Mouse (Mus musculus): ENCODE measurements around the gene Slc48a1. TPM values are rescaled to one million over a fixed set of nuclear protein-coding genes. Genes with fewer than 3 reads are reported as not detected.
A peak's percentile ranks its signal among the peaks of the same experiment; 100 is the strongest.

Slc48a1 gene
- polyA plus RNA-seq, 1 experiment from 2014 or later: 41.6 TPM

DNA sequence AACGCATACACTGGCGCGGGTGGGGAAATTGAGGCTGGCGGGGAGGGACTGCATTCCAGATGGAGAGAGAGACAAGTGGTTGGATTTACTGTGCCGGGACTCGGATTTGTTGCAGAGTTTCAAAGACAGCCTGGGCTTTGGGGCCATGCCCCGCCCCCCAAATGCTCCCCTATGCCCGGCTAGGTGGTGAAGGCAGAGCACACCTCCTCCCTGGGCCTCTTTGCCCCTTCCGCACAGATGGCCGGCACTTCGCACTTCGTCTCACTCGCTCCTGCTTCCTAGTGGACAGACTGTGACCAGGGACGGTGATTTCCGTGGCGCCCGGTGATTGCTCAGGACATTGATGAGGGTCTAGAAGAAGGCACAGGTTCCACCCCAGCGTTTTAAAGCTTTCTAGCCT is 10.1 kb upstream of the Slc48a1 start:
- ATAC-seq (ENCODE audit: low FRiP score): 0 out of 2 replicates have a peak, but pooled peaks have one; percentile 17
- H3K4me1 ChIP-seq: peaks cover 41% of the 10 kb centered on the region

DNA sequence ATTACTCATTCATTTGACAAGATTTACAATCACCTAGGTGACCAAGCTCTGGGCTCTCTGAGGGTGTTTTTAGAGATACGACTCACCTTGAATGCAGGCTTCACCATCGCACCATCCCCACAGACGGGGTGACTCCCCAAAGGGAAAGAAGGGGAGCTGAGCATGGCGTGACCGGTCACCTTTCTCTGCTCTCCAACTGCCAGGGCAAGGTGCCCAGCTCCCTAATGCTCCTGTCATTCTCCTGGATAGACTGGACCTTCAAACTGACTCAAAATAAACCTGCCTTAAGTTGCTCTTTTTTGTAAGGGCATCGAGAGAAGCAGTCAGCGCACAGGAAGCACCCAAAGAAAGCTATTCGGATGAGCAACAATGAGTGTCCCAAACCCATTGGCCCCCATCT is 8.0 kb upstream of the Slc48a1 start:
- H3K9me3 ChIP-seq (replicated peaks): no peaks in the 10 kb centered on the region
- H3K36me3 ChIP-seq: no peaks in the 10 kb centered on the region
- no peak overlapping the region for H3K27ac ChIP-seq
- H3K4me1 ChIP-seq: peaks cover 45% of the 10 kb centered on the region
- no peak overlapping the region for H3K9ac ChIP-seq
- H3K4me2 ChIP-seq (replicated peaks): no peak overlapping the region
- WGBS: 84% methylated on average over 8 of the region's 8 CpGs
- H3K4me3 ChIP-seq: no peak overlapping the region
- H3K27me3 ChIP-seq: peaks cover 50% of the 10 kb centered on the region
- ATAC-seq (ENCODE audit: low FRiP score): no peak

More for the DNA sequence above, 10.1 kb upstream of the Slc48a1 start:
- whole genome bisulfite sequencing: 1% methylated on average over 18 of the region's 18 CpGs
- peak overlapping the region; percentile 68 for H3K4me2 ChIP-seq (replicated peaks)
- peaks cover 66% of the 10 kb centered on the region for H3K27me3 ChIP-seq
- no peak overlapping the region for H3K27ac ChIP-seq
- H3K36me3 ChIP-seq: no peaks in the 10 kb centered on the region
- H3K9me3 ChIP-seq (replicated peaks): no peaks in the 10 kb centered on the region
- H3K4me3 ChIP-seq: peak overlapping the region; percentile 34
- peak overlapping the region; percentile 59 for H3K9ac ChIP-seq

DNA sequence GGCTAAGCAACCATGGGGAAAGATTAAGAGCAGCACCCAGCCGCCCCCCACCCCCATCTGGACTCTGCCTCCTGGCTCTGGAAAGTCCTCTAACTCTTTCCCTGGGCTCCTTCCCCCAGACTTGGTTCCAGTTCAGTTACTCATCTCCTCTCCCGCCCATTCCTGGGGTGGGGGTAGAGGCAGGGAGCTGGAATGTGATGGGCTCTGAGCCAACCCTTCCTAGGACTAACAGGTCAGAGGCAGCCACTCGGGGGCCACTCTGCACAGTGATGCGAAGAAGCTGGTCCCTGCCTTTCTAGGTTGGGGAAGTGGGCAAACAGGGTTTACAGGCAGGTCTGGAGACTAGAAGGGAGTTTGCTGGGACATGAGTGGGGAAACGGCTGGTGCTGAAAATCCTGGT is 5.2 kb upstream of the Slc48a1 start:
- H3K4me3 ChIP-seq: no peak overlapping the region
- WGBS: 39% methylated on average over 5 of the region's 5 CpGs
- no peak overlapping the region for H3K9ac ChIP-seq
- H3K4me2 ChIP-seq (replicated peaks): no peak overlapping the region
- ATAC-seq (ENCODE audit: low FRiP score): no peak
- H3K9me3 ChIP-seq (replicated peaks): no peaks in the 10 kb centered on the region
- peaks cover 18% of the 10 kb centered on the region for H3K4me1 ChIP-seq
- H3K27me3 ChIP-seq: peaks cover 28% of the 10 kb centered on the region
- H3K27ac ChIP-seq: no peak overlapping the region; the same call in 1 of the 2 replicates
- H3K36me3 ChIP-seq: no peaks in the 10 kb centered on the region

DNA sequence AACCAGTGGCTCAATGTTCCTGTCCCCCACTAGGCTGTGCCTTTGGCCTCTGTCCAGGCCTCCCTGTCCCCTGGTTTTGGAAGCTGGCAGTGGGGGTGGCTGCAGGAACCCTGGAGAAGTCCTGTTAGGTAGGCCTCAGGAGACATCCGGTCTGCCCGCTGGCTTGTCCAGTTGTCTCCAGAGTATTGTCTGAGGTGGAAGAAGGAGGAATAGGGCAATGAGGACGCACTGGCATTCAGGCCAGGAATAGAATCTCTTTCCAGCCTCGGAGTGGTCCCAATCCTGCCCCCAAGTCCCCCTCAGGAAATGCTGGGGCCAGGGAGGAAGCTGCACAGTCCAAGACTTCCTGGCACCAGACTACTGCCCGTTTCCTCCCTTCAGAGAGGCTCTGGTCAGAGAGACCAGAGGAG is 4.4 kb upstream of the Slc48a1 start:
- Histone ChIP-seq H3K4me3 (no peak overlapping the region), H3K9ac (no peak overlapping the region), H3K9me3 (replicated peaks) (no peaks in the 10 kb centered on the region), H3K36me3 (no peaks in the 10 kb centered on the region), H3K4me1 (peaks cover 15% of the 10 kb centered on the region), H3K4me2 (replicated peaks) (no peak overlapping the region), H3K27me3 (peaks cover 20% of the 10 kb centered on the region), H3K27ac (no peak overlapping the region)
- no peak for ATAC-seq (ENCODE audit: low FRiP score)
- 65% methylated on average over 5 of the region's 5 CpGs for WGBS

DNA sequence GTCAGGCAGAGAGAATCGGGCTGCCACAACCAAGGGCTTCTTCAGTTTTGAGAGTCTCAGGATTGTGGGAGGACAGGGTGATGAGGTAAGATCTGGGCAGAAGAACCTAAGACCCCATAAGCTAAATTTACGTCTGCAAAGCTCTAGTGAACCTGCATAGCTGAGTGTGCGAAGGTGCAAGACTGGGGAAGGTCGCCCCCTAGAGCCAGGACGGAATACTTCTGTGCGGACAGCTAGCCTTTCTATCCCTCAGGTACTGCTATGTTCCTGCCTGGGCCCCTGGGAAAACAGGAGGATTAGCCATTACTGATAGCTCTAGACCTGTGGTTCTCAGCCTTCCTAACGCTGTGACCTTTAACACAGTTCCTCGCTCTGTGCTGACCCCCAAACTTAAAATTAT is 1.8 kb upstream of the Slc48a1 start:
- no peaks in the 10 kb centered on the region for H3K36me3 ChIP-seq
- no peak for ATAC-seq (ENCODE audit: low FRiP score)
- H3K4me1 ChIP-seq: peaks cover 16% of the 10 kb centered on the region
- H3K27me3 ChIP-seq: peaks cover 9% of the 10 kb centered on the region
- H3K9ac ChIP-seq: no peak overlapping the region
- no peak overlapping the region for H3K27ac ChIP-seq
- H3K4me2 ChIP-seq (replicated peaks): no peak overlapping the region
- H3K9me3 ChIP-seq (replicated peaks): no peaks in the 10 kb centered on the region
- no peak overlapping the region for H3K4me3 ChIP-seq
- 10% methylated on average over 8 of the region's 8 CpGs for WGBS

DNA sequence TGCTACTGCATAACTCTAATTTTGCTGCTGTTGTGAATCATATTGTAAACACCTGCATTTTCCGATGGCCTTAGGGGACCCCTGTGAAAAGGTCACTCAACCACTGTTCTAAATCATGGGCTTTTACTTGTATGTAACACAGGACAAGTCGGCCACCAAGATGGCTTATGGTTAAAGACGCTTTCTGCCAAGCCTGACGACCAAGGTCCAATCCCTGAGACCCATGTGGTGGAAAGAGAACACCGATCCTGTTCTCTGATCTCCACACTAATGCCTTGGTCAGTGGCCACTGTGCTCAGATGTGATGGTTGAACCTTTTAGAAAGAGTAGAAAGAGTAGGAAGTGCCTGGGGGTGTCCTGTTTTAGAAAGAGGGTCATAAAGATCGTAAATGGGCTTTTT is 1.4 kb upstream of the Slc48a1 start:
- Histone ChIP-seq H3K9ac (no peak overlapping the region), H3K27ac (no peak overlapping the region), H3K9me3 (replicated peaks) (no peaks in the 10 kb centered on the region), H3K4me3 (no peak overlapping the region), H3K36me3 (no peaks in the 10 kb centered on the region), H3K4me1 (peaks cover 16% of the 10 kb centered on the region), H3K4me2 (replicated peaks) (no peak overlapping the region), H3K27me3 (peaks cover 9% of the 10 kb centered on the region)
- ATAC-seq (ENCODE audit: low FRiP score): no peak
- WGBS: 86% methylated on average over 6 of the region's 6 CpGs

DNA sequence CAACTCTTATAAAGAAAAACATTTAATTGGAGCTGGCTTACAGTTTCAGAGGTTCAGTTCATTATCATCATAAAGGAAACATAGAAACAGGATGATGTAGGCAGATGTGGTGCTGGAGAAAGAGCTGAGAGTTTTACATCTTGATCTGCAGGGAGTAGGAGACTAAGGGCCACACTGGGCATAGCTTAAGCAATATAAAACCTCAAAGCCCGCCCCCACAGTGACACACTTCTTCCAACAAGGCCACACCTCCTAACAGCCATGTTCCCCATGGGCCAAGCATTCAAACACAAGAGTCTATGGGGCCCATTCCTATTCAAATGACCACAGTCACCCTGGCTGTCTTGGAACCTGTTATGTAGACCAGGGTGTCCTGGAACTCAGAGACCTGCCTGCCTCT is 1.3 kb downstream of the Slc48a1 start:
- WGBS: 83% methylated on average over 1 of the region's 1 CpGs
- H3K4me3 ChIP-seq: no peak overlapping the region

DNA sequence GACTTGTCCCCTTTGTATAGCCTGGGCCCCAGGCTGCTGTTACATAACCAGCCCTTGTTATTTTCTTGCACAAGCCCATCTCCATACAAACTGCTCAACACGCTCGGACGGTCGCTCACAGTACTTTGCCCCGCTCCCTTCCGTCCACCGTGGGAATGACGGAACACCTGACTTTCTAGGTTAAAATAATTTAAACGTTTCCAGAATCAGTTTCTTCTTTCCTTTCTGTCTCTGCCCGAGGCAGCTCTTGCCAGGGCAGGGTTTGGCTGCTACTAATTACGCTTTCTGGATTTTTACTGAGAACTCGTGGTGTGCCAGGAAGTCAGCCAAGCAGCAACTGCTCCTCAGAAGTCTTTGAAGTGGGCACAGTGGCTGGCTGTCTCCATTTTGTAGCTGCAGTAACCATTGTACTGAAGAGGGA is 2.3 kb downstream of the Slc48a1 start:
- 68% methylated on average over 12 of the region's 12 CpGs for WGBS
- no peak overlapping the region for H3K4me3 ChIP-seq
- no peak for ATAC-seq (ENCODE audit: low FRiP score)
- peaks cover 26% of the 10 kb centered on the region for H3K27me3 ChIP-seq
- H3K4me1 ChIP-seq: peaks cover 20% of the 10 kb centered on the region
- H3K9me3 ChIP-seq (replicated peaks): no peaks in the 10 kb centered on the region
- no peak overlapping the region for H3K4me2 ChIP-seq (replicated peaks)
- no peaks in the 10 kb centered on the region for H3K36me3 ChIP-seq
- H3K9ac ChIP-seq: no peak overlapping the region
- H3K27ac ChIP-seq: no peak overlapping the region

More for the DNA sequence above, 1.3 kb downstream of the Slc48a1 start:
- Histone ChIP-seq H3K4me1 (peaks cover 18% of the 10 kb centered on the region), H3K9ac (no peak overlapping the region), H3K9me3 (replicated peaks) (no peaks in the 10 kb centered on the region), H3K36me3 (no peaks in the 10 kb centered on the region), H3K27ac (no peak overlapping the region), H3K4me2 (replicated peaks) (no peak overlapping the region), H3K27me3 (peaks cover 23% of the 10 kb centered on the region)
- no peak for ATAC-seq (ENCODE audit: low FRiP score)

DNA sequence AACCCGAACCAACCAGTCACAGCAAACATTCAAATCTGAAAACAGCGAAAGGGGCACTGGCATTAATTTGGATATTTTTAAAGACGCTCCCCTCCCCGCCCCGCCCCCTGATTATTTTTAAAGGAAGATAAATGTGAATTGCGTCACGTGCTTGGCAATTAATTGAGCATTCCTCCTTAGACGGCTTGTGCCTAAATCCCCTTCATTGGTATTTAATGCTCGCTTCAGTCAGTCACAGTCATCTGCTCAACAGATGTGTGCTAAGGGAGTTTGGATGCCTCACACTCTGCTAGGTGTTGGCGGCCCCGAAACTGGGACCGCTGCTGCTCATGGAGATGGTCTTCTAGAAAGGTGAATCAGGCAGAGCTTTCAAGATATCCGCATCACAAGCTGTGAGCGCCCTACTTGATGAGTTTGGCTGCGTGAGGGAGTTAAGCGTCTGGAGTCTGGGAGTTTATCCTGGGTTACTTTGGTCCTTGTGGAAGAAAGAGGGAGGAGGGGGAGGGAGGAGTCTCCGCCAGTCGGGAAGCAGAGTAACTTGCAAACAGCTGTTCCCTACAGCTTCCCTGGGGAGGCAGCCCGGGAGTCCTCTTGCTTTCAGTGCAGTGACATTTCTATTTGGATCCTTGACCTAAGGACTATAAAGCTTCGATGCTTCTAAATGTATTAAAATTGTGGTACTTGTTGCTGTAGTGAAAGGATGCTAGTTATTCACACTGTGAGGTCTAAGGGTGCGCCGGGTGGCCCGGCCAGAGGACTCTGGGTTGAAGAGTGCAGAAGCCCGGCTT is 3.8 kb downstream of the Slc48a1 start:
- H3K4me1 ChIP-seq: peaks cover 20% of the 10 kb centered on the region

DNA sequence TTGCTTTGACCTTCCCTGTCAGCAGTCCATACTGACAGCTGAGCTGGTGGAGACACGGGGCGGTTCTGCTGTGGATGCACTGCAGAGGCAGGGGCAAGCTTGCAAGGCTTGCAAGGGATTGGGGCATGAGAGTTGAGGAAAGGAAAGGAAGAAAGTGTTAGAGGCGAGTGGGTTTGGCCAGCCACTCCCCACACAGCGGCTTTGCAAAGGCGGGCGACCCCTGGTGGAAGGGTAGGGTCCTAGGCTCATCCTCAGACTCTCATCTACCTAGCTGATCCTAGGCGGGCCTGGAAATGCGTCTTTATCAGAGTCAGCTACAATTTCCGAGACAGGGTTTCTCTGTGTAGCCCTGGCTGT is 4.4 kb downstream of the Slc48a1 start:
- peak overlapping the region; percentile 30 for H3K4me2 ChIP-seq (replicated peaks)
- WGBS: 5% methylated on average over 9 of the region's 9 CpGs
- H3K27ac ChIP-seq: no peak overlapping the region
- H3K9ac ChIP-seq: 0 out of 2 replicates have a peak overlapping the region, but pooled peaks have one; percentile 33
- peaks cover 20% of the 10 kb centered on the region for H3K4me1 ChIP-seq
- H3K4me3 ChIP-seq: no peak overlapping the region
- no peaks in the 10 kb centered on the region for H3K9me3 ChIP-seq (replicated peaks)
- H3K36me3 ChIP-seq: no peaks in the 10 kb centered on the region
- H3K27me3 ChIP-seq: peaks cover 23% of the 10 kb centered on the region
- ATAC-seq (ENCODE audit: low FRiP score): no peak

More for the DNA sequence above, 3.8 kb downstream of the Slc48a1 start:
- Histone ChIP-seq H3K36me3 (no peaks in the 10 kb centered on the region), H3K9ac (0 out of 2 replicates have a peak overlapping the region, but pooled peaks have one; percentile 33), H3K27ac (no peak overlapping the region), H3K27me3 (peaks cover 23% of the 10 kb centered on the region), H3K4me2 (replicated peaks) (peak overlapping the region; percentile 30), H3K9me3 (replicated peaks) (no peaks in the 10 kb centered on the region), H3K4me3 (no peak overlapping the region)
- 11% methylated on average over 24 of the region's 24 CpGs for WGBS
- no peak for ATAC-seq (ENCODE audit: low FRiP score)

DNA sequence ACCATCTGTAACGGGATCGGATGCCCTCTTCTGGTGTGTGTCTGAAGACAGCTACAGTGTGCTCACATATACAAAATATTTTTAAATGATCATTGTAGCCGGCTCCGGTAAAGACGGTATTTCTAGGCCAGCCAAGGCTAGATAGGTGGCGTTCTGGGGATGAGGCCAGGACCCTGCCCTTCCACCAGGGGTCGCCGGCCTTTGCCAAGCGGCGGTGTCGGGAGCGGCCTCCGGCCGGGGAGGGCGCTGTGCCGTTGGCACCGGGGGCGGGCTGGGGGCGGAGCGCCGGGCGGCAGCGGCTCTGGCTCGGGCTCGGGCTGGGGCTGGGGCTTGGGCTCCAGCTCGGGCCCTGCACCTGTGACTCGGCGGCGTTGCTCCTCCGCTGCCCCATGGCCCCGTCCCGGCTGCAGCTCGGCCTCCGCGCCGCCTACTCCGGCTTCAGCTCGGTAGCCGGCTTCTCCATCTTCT is 5.8 kb downstream of the Slc48a1 start:
- H3K9ac ChIP-seq: peak overlapping the region; percentile 82
- H3K36me3 ChIP-seq: no peaks in the 10 kb centered on the region
- H3K27ac ChIP-seq: peak overlapping the region; percentile 46; the same call in 1 of the 2 replicates
- WGBS: 4% methylated on average over 39 of the region's 39 CpGs
- H3K27me3 ChIP-seq: peaks cover 23% of the 10 kb centered on the region
- peaks cover 18% of the 10 kb centered on the region for H3K4me1 ChIP-seq
- H3K4me2 ChIP-seq (replicated peaks): peak overlapping the region; percentile 89
- peak overlapping the region; percentile 78 for H3K4me3 ChIP-seq
- H3K9me3 ChIP-seq (replicated peaks): no peaks in the 10 kb centered on the region
- peak; percentile 82 for ATAC-seq (ENCODE audit: low FRiP score)

DNA sequence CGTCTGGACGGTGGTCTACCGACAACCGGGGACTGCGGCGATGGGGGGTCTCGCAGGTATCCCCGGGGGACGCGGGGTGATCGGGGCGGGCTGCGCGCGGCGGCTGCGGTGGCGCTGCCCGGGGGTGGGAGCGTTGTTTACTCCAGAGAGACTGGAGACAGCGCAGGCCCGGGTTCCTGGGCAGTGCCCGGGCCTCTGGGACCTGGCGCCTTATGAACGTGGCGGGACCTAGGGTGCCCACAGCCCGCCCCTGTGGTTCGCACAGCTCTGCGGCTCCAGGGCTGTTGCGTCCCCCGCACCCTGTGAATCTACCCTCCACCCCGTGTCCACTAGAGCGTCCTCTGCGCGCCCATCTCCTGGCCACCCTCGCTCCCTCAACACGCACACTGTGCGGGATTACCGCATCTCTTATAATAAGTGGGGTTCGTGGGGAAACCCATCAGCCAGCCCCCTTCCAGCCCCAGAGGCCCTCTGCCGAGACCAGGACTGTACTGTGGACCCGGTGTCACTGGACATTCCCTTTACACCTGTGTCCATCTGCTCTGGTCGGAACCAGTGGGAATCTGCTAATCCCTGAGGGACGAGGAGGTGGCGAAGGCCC is 6.3 kb downstream of the Slc48a1 start:
- ATAC-seq (ENCODE audit: low FRiP score): peak; percentile 62

More for the DNA sequence above, 6.3 kb downstream of the Slc48a1 start:
- Histone ChIP-seq H3K9me3 (replicated peaks) (no peaks in the 10 kb centered on the region), H3K4me2 (replicated peaks) (peak overlapping the region; percentile 89), H3K4me1 (peaks cover 18% of the 10 kb centered on the region), H3K27me3 (peaks cover 23% of the 10 kb centered on the region), H3K36me3 (no peaks in the 10 kb centered on the region), H3K9ac (peak overlapping the region; percentile 82), H3K4me3 (peak overlapping the region; percentile 78), H3K27ac (peak overlapping the region; percentile 46; the same call in 1 of the 2 replicates)
- 6% methylated on average over 45 of the region's 45 CpGs for WGBS

Measured in hindbrain, embryonic 12.5 days (tissue).